Mouse (Mus musculus): ENCODE measurements around the gene Fbxo21.

Fbxo21 gene

DNA sequence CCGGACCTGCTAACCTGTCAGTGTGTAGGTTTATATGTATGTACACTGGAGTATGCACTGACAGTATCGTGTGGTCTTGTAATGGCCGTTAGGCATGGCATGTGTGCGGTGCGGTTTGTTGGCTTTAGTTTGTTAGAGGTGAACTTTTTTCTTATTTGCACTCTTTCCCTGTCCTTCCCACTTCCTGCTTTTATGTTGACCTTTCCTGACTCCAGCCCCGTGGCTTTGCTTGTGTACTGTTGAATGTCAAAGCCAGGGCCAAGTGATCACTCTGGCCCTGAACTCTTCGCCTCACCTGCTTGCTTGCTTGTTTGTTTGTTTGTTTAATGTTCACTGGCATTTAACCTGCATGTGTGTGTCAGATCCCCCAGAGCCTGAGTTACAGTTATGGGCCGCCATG lies 4.4 kb downstream of the Fbxo21 start:
- no peak for DNase-seq (ENCODE audit: low spot score)

- no peak for DNase-seq (ENCODE audit: low spot score)
These were observed 5.4 kb downstream of the Fbxo21 start for GRCm38 (mm10) chr5:117981943-117982342.

DNA sequence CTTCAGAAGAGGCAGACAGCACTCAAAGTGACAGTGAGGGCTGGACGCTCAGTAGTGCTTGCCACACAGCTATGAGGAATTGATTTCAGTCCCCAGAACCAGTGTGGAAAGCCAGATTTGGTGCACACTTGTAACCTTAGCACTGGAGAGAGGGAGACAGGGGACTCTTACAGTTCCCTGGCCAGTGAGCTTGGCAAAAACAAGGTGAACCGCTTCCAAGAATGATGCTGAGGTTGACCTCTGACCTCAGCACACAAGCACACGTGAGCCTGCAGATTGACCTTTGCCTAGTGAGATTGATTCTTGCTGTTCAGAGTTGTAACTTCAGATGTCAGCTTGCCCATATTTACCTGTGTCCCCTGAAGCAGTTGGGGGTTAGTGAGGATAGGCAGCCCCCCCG lies 9.8 kb downstream of the Fbxo21 start:
- DNase-seq (ENCODE audit: low spot score) = no peak

DNA sequence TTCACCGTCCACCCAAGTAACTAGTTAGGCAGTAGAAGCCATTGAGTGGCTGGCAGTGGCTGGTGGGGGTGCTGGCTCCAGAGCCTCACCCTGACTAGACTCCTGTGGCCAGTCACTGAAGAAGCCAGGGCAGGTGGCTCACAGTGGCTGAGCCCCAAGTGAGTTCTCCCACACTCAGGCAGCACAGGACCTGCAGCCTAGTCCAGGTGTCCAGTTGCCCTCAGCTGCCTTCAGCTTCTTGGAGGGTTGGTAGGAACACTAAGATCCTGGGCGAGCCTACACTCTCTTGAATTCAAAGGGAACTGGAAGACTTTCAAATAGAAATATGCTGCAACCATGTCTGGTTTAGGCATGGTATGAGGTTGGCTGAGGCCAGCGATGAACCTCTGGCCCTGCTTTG lies 11.4 kb downstream of the Fbxo21 start:
- DNase-seq (ENCODE audit: low spot score) = no peak

GRCm38 (mm10) chr5:117988367-117988766 lies 11.8 kb downstream of the Fbxo21 start:
- no peak for DNase-seq (ENCODE audit: low spot score)

DNA sequence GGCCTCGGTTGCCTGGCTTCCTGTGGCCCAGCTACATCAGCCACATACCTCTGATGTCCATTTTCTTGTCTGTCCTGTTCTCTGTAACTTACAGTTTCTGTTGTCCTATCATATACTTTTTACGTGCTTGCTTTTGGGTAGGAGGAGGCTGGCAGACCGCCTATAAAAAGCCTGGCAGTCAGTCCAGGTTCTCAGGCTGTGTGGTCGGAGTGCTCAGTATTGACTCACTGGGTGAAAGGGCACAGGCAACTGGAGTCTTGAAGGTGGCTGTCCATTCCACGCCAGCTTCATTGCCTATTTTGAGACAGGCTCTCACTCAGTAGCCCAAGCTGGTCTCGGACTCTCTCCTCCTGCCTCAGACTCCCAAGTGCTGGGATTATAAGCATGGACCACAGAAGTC lies 13.2 kb downstream of the Fbxo21 start:
- no peak for DNase-seq (ENCODE audit: low spot score)

DNA sequence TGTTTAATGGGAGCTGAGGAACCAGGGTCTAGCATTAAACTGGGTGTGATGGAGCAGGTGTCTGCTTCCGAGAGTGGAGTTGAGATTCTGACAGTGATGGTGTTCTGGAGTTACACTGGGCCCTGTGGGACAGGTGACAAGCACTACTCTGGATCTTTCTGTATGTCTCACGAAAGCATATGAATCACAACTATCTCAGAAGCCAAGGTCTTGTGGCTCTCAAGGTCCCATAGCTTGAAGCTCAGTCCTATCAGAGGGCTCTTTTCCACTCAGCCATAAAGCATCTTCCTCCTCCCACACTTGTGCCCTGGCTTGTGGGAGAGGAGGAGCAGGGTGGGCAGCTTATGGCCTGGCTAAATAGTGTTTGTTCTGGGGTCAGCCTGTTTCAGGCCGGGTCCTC lies 14.4 kb downstream of the Fbxo21 start:
- no peak for DNase-seq (ENCODE audit: low spot score)

DNA sequence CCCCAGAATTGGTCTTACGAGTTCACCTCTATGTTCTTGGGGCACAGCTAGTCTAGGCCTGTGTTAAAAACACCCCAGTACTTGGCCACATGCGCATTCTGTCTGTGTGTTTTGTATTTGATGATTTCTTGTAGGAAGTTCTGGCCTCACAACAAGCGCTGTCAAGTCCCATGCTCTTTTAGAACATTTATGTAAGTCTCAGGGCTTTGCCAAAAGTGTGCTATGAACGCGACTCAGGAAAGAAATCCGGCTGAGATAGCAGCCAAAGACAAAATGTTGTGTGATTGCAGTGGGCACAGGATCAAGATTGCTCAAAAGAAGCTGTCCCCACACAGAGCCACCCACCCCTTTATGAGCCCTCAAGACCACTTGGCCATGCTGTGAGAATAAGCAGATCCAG lies 17.0 kb downstream of the Fbxo21 start:
- DNase-seq (ENCODE audit: low spot score) = no peak

- DNase-seq (ENCODE audit: low spot score) = no peak
These were observed 18.9 kb downstream of the Fbxo21 start for GRCm38 (mm10) chr5:117995372-117995901.

GRCm38 (mm10) chr5:117995911-117996310 lies 19.4 kb downstream of the Fbxo21 start:
- DNase-seq (ENCODE audit: low spot score) = no peak

DNA sequence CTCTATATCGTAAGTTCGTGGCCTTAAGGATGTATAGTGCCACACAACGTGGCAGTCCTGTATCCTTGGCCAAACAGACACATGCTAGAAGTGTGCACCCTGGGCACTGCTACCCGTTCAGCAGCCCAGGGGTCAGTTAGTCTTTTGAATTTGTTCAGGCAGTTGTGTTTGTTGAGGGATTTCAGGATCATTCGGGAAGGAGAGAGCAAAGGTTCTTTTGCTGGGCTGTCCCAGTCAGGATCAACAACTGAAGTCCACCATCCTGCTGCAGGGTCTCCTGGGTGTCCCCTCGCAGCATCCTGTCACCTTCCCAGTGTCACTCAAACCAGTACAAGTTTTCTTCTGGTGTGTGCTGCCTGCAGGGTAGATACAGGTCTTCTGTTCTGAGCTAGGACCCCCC lies 20.1 kb downstream of the Fbxo21 start:
- DNase-seq (ENCODE audit: low spot score) = no peak

DNA sequence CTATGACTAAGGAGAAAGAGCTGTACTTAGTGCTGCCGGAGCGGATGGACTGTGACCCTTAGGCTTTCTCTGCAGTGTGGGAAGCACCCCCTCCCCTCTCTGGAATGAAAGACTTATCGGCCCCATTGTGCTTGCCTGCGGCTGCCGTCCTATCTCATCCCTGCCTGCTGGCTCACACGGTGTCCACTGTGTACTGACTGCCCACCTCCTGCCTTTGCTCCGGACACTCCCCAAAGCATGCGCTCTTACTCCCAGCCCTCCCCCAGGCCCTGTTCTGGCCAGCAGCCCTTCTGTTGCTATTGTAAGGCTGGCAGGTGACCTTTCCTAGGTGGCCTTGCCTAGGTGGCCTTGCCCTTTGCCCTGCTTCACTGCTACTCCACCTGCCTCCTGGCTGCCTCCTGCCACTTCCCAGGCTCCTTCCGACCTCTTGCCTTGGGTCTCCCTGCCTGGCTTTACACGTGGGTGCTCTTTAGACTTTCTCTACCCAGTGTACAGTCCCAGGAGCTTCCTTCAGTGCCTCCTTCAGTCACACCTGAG lies 21.0 kb downstream of the Fbxo21 start:
- DNase-seq (ENCODE audit: low spot score) = no peak

DNA sequence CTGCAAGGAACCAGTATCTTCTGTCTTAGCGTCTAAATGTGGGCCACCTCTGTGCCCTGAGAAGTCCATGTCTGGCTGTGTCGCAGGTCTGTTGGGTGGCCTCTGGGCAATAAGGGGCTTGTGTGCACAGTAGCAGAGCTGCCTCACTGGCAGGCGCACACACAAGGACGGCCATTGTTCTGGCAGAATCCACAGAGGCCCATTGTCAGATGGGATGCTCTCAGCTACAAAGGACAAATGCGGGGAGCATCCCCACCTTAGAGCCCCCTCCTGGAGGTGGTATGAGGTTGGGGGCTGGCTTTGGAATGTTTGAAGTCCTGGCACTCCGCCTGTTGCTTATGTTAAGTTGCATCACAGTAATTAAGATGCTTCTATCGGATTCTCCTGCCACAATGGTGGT lies 22.5 kb downstream of the Fbxo21 start:
- DNase-seq (ENCODE audit: low spot score) = no peak

- no peak for DNase-seq (ENCODE audit: low spot score)
These were observed 23.1 kb downstream of the Fbxo21 start for GRCm38 (mm10) chr5:117999584-117999983.

- peak; percentile 85 for DNase-seq (ENCODE audit: low spot score)
These were observed 25.5 kb downstream of the Fbxo21 start for GRCm38 (mm10) chr5:118002059-118002458.

GRCm38 (mm10) chr5:118004619-118005018 lies 28.1 kb downstream of the Fbxo21 start:
- DNase-seq (ENCODE audit: low spot score) = peak; percentile 65

GRCm38 (mm10) chr5:118005728-118006127 lies 29.2 kb downstream of the Fbxo21 start:
- no peak for DNase-seq (ENCODE audit: low spot score)

DNA sequence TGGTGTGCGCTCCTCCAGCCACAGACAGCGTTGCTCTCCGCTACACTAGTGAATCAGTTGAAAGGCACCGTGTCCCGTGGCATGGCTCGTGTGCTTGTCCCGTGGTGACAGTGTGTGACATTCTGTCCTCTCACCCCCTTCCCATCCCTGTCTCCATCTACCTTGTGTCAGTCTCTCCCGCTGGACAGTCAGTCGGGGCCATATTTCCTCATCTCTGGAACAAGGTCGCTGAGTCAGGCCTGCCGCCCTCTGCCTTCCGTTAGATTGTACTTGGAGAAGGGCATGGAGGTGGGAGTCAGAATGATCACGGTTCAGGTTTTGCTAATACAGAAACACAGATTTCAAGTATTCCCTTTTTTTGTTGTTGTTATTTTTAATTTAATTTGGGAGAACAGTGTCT lies 31.8 kb downstream of the Fbxo21 start:
- DNase-seq (ENCODE audit: low spot score) = no peak

DNA sequence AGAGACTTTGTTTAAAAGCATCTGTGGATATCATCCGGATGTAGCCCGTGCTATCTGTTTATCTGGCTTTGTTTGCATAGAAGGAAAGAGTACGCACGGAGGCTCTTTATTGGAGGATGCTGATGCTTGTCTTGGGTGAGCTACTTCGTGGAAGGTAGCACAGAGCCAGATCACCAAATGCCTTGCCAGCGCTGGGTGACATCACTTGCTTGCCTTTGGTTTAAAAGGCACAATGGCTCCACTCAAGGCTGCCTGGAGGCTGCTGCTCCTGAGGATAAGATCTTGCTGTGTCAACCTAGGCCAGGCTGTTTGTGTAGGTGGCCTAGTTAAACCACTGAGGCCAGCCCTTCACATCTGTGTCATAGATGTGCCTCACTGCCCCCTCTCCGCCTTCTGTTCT lies 34.3 kb downstream of the Fbxo21 start:
- DNase-seq (ENCODE audit: low spot score) = no peak

- no peak for DNase-seq (ENCODE audit: low spot score)
These were observed 35.3 kb downstream of the Fbxo21 start for GRCm38 (mm10) chr5:118011796-118012195.

DNA sequence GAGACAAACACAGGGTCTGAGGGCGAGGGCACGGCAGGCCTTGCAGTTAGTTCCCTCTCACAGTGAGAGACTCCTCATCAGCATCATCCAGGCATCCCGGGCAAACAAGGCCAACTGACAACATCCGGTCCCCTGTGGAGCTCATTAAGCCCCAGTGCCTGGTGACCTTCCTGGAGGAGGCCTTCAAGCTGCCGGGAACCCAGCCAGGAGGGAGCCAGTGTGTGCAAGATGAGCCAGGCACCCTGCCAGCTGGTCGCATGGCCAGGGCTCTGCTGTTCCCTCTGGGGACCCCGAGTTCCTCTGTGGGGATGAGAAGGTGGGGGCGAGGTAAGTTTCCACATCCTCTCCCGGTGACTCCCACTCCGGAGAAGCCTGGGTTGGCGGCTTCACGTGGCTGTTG lies 38.5 kb downstream of the Fbxo21 start:
- no peak for DNase-seq (ENCODE audit: low spot score)

DNA sequence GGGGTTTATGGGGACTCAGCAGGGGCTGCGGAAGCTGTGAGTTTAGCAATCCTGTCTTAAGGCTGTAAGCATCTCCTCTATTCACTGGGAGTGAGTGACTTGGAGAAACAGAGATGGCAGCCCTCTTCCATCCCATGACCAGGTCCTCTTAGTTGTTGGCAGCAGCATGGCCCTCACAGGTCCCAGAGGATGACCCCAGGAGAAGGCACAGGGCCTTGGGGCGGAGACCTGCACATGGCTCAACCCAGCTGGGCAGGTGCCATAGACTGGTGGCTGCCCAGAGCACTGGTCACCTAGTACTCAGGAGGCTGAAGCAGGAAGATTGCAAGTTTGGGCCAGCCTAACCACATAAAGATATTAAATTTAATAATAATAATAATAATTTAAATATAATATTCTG lies 39.1 kb downstream of the Fbxo21 start:
- DNase-seq (ENCODE audit: low spot score) = no peak

DNA sequence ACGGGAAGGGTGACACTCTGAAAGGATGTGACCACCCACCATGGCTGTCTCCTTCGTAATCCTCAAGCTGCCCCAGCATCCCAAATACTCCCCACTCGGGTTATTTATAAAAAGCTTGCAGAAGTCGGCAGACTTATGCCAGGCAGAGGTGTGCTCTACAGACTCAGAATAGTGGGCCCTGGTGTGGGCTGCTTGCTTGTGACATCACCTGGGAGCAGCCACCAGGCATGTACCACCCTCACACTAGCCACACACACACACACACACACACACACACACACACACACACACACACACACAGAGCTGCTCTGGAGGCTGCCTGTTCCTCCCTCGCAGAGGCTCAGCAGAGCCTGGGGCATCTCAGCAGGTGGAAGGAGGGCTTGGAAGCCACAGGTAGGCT lies 41.0 kb downstream of the Fbxo21 start:
- DNase-seq (ENCODE audit: low spot score) = no peak

DNA sequence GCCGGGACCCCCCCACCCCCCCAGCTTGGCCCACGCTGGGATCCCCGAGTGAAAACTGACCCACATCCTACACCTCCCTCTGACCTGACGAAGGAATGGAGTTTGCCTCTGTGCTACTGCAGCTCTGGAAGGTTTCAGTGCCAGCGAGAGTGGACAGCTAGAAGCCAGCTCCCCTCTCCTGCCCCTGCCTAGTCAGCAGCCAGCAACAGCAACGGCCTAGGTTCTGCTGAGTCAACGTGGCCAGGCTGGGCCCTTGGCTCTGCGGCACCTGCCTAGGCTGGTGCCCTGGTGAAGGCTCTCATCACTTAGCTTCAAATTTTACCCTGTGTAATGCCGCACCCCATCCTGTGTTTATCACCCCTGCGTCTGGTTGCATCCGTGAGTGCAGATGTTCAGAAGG lies 43.4 kb downstream of the Fbxo21 start:
- DNase-seq (ENCODE audit: low spot score) = no peak

GRCm38 (mm10) chr5:118023053-118023452 lies 46.5 kb downstream of the Fbxo21 start:
- no peak for DNase-seq (ENCODE audit: low spot score)
